Mouse (Mus musculus): Measurements from ENCODE around the gene Gsdme.

DNA sequence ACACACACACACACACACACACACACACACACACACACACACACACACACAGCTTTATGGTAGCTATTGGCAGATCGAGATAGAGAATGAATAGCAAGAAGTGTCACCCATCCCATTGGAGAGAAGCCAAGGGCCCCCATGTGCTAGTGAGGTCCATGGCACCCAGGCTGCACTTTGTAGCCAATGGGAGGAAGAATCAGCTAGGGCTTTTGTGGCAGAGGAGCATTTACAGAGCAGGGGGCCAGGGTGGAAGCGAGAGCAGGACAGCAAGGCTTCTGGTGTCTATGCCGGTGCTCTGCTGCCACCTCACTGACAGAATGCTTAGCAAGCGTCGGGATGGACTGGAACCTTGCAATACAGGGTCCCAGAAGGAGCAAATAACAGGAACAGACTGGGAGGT lies 8.3 kb downstream of the Gsdme start:
- TF ChIP-seq POLR2A (IDR thresholded peaks at IDR 0.05; ENCODE audit: extremely low read depth, insufficient read depth, low read length) (no peak), CTCF (IDR thresholded peaks at IDR 0.05; ENCODE audit: low read depth, low read length) (no peak)
